Mouse (Mus musculus) embryo, embryonic 10.5 days (tissue): ENCODE measurements around the gene Osbp.

Experiments used
- DNase-seq: peaks from one replicate; pipeline ENCODE4 v3.0.0-alpha.2; 2015; ENCODE audit warnings: low spot score

The Osbp gene

DNA sequence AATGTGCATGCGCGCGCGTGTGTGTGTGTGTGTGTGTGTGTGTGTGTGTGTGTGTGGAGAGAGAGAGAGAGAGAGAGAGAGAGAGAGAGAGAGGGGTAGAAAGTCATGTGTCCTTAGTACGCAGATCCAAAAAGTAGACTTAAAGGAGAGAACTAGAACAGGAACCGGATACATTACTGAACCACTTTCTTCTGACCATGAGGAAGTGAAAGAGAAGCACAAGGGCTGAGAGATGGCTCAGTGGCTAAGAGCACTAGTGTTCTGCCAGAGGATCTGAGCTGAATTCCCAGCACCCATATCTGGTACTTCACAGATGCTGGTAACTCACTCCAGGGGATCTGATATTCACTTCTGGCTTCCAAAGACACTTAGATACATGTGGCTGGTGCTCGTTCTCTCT is 23.6 kb downstream of the Osbp start:
- DNase-seq = no peak

DNA sequence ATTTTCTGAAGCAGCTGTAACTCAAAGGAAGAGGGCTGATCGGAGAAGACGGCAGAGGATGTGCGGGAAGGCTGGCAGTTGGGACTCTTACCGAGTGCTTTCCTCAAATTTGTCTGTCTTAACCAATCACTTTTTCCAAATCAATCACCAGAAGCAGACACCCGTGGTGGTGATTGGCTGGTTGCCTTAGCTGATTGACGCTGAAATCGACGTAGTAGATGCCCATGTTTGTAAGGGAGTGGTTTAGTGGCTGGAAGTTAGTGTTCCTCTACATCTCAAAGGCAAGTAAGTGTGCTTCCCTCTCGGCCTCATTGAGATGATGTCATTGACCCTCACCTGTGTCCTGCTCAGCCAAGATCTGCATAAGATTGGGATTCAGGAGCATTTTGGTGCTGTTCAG is 26.3 kb downstream of the Osbp start:
- DNase-seq = no peak

DNA sequence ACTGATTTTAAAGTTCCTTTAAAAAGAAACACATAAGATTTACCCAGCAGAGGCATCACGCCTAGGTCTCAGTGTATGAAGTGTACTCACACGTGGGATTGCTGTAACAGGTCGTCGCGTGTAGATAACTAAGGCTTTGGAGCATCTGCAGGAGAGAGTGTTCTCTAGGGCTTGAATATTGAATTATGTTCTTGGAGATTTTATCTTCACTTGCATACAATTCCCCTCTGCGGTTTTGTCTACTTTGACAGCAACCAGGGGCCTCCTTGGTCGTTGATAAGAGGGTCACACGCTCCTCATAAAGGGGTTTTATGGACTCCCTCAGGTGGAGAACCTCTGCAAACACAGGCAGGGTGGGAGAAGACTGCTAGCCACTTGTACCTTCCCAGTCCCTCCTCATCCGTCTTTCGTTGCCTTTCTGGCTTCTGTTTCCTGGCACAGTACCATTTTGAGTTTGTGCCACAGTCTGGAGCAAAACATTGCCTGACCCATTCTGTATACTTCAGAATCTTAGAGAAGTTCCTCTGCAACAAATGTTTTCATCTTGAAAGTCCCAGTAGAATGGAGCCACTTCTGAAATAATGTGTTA is 26.8 kb downstream of the Osbp start:
- DNase-seq = no peak

DNA sequence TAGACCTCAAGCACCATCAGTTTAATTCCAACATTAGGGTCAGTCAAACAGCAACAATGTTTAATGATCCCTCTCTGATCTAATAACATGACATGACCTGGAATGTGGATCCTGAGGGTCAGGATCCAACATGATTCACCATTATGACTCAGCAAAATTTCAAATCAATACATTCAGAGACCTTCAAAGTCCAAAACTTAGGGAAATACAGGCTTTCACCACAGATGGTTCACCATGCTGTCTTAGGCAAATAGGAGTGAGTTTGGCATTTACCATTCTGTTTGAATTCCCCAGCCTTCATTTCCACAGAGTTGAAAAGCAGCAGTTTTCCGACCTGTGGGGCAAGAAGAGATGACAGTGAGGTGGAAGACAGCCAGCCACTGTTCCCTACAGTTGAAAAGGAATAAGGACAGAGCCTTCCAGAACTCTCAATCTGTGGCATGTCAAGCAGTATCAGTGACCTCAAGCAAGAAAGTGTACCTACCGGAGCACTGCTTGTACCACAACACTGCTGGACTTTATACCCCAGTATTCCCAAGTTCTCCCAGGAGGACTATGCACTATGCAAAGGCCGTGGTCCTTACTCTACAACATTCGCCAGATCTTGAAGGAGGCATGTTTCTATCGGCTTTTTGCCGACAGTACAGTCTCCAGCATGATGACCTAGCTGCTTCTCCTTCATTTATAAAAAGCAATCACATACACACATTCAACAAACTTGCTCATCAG is 29.1 kb downstream of the Osbp start:
- DNase-seq = no peak

DNA sequence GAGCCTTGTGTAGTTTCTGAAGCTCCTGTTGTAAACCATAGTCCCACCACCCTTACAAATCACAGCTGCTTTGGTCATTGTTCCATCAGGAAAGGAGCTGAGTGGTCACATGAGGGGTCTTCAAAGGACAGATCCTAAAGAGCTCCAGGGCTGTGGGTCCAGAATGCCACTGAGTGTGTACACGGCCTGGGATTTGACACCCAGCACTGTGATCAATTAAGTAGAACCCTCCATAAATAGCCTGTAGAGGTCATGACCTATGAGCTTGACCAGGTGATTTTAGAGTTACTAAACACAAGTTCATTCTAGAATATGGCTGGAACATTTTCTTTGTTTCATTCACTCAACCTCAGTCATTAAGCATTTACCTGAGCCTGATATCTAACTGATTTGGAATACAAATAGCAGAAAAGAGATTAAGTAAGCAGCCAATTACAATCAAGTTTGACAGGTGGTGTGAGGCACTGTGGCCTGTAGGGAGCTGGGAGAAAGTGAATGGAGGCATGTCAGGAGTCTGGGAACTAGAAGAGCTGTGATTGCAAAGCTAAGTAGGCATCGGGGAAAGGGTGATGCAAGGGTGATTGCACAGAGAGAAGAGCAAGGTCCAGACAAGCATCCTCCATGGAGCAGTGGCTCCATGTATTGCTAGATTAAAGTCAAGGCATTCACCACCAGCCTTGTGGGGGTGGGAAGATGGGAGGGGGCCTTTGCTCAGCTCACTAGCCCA is 30.1 kb downstream of the Osbp start:
- DNase-seq = no peak

DNA sequence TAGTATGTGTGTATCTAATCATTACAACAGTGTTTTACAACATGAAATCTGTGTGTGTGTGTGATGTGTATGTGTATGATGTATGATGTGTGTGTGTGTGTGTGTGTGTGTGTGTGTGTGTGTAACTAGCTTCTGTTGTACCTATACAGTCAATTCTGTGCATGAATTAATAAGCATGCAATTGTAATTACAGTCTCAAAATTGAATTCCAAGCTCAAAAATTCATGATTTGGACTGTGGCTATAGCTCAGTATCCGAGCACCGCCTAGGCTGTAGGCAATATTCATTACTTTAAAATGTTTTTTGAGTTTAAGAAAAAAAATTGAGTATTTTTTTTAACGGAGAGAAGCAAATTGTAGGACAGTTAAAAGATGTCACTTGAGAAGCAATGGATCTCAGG is 35.9 kb downstream of the Osbp start:
- DNase-seq = no peak

DNA sequence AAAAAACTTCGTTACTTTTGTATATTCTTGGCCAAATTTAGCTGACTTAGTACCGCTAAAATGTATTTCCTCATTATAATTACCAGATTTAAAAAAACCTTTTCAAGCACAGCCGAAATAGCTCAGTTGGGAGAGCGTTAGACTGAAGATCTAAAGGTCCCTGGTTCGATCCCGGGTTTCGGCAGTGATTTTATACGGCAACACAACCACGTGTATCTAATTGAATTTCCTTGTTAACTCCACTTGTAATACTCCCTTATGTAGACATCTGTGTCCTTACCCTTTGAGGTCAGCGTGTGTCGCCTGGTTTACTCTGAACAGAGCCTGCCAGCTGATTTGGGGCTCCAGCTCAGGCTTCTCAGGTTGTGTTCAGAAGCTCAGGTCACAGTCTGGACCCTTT is 36.4 kb downstream of the Osbp start:
- peak; percentile 93 for DNase-seq

DNA sequence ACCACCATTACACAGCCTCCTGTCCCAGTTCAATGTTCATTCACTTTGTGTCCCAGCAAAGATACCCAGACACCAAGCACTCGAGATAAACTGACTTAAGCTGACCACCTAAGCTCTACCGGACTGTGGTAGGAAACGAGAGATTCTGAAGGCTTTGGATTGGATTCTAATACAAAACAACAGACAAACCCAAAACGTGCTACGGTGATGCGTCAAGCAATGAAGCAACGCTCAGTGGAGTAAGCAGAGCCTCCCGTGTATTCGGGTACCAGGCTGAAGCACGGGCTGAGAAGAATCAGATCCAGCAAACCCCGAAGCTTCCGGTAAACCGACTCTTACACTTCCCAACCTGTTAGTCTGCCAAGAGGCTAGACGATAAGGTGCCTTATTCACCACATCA is 37.0 kb downstream of the Osbp start:
- DNase-seq = peak; percentile 22

DNA sequence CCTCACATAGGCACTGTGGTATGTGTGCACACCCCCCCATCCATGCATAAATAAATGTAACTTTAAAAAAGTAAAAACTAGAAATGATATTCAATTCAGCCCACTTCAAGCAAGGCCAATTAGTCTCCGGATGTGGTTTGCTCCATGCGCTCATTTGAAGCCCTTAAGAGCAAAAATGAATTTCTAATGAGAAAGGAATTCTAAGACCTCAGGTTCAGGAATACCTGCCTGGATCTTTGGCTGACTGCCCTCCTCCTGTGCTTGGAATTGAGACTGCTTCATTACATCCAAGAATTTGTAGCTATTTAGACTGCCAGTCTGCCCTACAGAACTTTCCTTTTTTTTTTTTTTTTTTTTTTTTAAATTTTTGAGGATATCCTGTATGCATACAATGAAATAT is 37.8 kb downstream of the Osbp start:
- no peak for DNase-seq

DNA sequence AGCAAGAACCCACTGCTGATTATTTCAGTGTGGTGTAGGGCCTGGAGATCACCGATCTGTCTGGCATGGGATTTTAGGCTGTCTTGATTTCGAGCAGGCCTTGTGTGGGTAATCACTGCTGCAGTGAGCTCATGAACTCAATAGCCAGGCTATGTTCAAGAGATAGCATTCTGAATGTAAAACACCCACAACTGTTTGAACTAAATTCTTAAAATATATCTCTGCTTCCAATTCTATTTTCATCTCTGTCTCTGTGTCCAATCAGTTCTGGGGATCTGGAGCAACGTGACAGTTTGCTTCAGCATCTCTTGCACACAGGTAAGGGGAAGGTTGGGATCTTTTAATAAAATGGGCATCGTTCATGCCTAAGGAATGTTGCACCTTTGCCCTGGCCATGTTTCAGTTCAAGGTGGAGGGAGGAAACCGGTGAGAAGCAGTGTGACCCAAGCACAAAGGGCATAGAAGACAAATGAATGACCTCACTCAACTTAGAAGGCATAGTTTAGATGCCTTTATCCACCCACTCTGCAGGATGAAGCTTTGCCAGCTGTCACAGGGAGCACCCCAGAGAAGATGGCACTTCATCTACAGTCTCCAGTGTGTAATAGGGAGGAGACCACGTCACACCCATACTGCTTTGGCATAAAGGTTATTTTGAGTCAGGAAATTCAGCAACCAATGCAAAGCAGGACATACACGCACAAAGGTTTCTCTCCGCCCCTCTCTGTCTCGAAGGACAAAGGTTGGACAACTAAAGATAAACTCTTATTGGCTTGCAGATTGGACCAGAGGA is 38.7 kb downstream of the Osbp start:
- peak; percentile 27 for DNase-seq

DNA sequence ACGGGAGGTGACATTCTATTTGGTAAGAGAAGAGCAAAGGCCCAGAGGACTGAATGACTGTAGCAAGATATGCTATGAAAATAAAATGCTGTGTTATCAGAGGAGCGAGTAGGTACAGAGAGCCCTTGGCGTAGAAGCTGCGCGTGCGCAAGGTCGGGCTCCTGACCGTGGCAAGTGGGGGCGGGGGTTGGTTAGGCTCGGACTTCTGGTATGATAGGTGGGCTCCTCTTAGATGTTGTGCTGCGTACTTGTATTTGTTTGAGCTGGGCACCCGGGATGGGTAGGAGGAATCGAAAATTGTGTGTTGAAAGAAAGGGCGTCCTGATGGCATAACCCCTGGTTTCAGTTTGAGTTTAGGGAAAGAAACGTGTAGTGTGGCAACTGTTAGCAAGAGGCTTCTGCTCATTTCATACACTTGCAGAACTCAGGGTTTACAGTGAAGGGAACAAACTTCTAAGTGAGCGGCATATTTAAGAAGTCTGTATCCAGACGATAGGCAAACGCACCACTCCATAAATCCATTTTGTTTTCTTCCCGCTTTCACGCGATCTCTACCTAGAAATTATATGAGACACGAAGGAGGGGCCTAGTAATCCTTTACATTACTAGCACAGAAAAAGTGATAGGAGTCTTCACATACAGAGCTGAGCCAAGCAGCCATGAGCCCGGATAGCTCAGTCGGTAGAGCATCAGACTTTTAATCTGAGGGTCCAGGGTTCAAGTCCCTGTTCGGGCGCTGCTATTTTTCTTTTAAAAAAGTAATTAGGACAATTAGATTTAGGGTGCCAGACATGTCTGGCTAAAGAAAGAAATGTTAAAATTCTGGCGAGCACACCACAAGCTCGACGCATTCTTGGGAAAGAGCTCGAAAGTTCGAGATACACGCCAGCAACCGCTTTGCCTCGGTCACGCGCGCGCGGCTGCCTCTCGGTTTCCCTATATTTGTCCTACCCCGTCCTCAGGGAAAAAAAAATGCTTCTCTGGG is 39.9 kb downstream of the Osbp start:
- peak; percentile 98 for DNase-seq

DNA sequence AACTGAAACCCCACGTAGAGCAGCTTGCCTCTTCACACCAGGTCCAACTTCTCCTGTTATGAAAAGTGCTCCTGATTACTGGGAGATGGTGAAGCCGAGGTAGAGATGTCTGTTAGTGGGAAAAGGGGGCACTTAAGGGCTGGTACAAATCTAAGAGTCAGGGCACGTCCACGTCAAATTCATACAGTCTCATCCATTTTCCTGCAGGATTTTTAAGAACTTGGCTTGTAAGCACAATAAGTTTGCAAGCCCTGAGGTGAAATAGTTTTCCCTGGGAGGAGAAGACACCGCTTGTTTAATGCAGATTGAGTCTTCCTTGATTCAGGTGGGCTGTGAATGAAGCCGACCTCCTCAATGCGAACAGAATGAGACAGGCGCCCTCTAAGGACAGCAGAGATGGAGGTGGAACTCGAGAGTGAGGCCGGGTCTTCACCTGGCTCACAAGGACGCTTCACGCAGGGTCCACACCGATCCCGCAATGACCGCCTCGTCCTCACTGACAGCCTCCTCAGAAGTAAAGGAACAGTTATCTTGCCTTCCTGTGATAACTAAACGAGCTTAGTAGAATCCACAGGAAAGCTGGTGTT is 40.7 kb downstream of the Osbp start:
- peak; percentile 58 for DNase-seq

DNA sequence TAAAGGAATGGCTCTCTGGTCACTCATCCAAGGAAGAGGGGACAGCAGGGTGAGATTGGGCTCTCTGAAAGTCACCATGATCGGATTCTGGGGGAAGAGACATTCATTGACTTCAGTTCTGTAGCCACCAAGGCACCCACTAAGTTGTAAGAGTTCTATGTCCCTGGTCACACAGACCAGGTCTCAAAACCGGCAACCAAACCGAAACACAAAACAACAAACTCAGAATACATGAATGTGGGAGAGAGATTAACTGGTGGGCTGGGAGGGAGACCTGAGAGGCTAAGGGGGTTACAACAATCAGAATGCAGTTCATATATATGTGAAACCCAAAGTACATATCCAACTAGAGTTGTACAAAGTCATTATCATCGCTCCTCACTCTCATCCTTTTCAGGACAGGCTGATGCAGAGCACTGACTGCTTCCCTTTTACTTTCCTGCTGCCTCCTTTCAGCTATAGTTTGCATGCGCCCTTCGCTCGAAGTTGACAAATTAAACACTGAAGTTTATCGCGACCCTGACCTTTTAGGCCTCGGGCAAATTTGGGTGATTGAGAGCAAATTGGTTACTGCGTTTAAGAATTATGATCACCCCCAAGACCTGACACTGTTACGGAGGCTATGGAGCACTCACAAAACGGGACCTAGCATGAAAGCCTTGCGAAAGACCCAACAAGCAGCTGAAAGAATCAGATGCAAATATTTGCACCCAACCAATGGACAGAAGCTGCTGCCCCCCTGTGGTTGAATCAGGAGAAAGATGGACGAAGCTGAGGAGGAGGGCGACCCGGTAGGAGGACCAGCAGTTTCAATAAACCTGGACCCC is 41.6 kb downstream of the Osbp start:
- DNase-seq = peak; percentile 86

DNA sequence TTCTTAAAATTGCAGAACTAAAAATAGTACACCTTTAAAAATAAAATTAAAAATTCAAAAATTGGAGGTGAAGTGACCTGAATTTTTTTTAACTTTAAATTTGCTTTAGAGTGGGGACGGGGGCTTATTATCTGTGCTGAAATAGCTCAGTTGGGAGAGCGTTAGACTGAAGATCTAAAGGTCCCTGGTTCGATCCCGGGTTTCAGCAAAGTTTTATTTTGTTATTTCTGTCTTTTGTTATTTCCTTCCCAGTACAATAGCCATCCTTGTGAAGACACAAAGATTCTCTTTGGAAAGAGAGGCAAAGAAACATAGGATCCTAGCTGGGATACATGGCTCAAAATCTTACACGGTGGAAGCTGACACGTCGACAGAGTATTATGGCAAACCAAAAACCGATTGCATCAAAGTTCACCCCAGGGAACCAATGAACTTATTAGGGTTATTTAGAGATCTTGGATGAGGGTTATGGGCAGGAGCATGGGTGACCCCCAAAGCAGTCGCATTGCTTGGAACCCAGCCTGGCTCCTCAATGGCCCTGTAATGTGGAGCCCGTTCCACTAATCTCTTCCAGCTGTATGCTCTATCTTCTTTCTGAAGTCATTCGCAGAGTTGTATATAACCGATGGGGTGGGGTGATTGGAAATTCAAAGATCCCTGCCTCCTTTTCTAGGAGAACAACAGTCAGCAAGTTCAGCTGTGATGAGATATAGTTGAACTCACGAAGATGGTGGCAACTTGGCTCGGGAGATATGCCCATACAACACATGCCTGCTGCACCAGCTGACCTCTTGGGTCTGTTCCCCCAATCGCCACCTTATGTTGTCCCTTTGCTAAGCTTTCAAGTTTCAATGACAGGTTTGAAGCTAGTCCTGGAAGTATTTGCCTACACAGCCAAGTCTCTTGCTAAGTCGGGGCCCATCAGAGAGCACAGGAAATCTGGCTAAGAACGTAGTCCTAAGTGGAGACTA is 43.0 kb downstream of the Osbp start:
- DNase-seq = peak; percentile 77

DNA sequence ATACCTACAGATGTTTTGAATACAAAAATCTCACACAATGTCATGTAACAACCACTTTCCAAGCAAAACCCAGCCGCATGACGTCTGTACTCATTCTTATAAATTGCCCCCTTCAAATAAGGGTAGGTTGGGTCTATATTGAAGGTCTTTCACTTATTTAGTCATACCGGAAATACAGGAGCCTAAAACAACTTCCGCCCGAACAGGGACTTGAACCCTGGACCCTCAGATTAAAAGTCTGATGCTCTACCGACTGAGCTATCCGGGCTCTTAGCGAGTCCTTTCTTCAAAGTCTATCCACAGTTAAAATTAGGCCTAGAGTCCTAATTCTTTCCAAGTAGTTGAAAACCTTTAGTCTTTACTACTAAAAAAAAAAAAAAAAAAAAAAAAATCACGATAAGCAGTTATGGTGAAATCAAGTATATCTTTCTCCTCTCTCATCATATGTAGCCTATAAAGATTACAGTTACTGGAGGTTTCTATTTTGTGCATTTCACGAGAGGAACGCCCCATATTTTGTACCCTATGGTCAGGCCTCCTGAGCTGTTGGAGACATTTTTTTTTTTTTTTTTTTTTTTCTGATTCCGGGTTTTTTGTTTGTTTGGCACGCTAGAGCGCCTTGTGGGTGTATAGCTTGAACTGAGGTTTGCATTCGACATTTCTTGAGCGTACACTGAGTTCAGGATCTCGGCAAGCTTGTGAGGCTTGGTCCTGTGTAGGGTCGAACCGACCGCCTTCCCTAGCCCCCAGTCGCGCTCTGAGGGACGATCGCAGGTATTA is 44.0 kb downstream of the Osbp start:
- DNase-seq = peak; percentile 97

DNA sequence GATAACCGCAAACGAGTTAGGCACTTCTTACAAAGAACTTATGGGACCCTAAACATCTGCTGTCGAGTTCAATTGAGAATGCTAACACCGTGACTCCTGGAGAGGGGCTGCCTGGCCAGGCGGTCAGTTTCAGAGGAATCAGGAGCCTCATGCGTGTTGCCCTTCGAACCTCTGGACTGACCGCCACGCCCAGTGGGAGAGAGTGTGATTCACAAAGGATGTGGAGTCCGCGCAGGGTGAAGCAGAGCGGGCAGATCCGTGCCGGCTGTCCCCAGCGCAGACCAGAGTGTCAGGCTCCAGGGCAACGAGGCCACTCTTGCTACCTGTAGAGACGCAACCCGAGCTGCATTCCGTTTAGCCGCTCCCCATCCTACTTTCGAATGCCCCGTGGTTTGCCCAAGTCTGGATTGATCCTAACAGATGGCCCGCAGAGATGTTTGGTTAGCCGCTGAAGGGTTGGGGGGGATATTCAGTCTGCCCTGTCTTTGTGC is 44.6 kb downstream of the Osbp start:
- peak; percentile 86 for DNase-seq

DNA sequence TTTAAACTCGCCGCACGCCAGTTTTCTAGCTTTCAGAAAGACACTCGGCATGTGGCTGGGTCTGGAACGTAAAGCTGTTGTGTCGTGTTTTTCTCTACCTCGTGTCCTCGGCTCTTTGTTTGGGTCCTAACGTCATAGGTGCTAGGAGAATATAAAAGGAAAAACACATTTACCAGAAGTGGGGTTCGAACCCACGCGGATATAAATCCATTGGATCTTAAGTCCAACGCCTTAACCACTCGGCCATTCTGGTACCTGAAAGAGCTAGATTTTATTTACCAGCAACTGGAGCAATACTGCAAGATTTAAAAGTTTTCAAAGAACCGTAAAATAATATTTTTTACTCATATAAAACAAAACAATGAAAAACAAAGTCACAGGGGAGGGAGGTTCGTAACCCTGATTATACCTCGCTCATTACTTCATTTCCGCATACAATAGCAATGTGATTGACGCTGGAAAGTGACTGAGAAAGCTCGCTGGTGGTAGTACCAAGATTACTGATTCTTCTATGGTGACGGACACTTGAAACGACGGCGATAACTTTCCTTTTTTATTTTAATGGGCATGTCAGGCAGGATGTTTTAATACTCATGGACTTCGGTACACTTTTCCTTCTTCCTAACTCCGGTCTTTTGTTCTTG is 45.3 kb downstream of the Osbp start:
- peak; percentile 97 for DNase-seq
